Mouse (Mus musculus): Measurements from ENCODE around the gene Rint1. TPM values are rescaled to one million over a fixed set of nuclear protein-coding genes. Genes with fewer than 3 reads are reported as not detected.

Gene Rint1
- total RNA-seq, 2 experiments from 2014 or later, result 21.8 to 22.7 TPM

- DNase-seq, result no peak
Observed at GRCm38 (mm10) chr5:23864054-23864965, 76.8 kb downstream of the Rint1 start.

GRCm38 (mm10) chr5:23865941-23866340 is 78.4 kb downstream of the Rint1 start:
- no peak for DNase-seq

Other genes with a start within 250 kb of the Rint1 start
- 100 to 1,000 TPM; 155 to 160 TPM for gene Srpk2, start 103.1 kb upstream of the Rint1 start, total RNA-seq (2021)
- gene Pus7, start 4.0 kb upstream of the Rint1 start, total RNA-seq (2021), result 10 to 100 TPM; 14.9 to 21.1 TPM
- gene Tomm7, start 56.5 kb downstream of the Rint1 start, total RNA-seq (2021), result 10 to 100 TPM; 77.7 to 87.8 TPM
- gene Fam126a, start 243.0 kb downstream of the Rint1 start, total RNA-seq (2021), result 10 to 100 TPM; 28.1 to 28.7 TPM

Data from layer of hippocampus, postnatal 36 days (tissue).